Mouse (Mus musculus) spleen, adult 12 weeks (tissue): ENCODE results near the gene Cdh4.

Source experiments
- DNase-seq: peaks from one replicate; pipeline ENCODE4 v3.0.0; 2022; ENCODE audit warnings: low spot score

Cdh4 gene

DNA sequence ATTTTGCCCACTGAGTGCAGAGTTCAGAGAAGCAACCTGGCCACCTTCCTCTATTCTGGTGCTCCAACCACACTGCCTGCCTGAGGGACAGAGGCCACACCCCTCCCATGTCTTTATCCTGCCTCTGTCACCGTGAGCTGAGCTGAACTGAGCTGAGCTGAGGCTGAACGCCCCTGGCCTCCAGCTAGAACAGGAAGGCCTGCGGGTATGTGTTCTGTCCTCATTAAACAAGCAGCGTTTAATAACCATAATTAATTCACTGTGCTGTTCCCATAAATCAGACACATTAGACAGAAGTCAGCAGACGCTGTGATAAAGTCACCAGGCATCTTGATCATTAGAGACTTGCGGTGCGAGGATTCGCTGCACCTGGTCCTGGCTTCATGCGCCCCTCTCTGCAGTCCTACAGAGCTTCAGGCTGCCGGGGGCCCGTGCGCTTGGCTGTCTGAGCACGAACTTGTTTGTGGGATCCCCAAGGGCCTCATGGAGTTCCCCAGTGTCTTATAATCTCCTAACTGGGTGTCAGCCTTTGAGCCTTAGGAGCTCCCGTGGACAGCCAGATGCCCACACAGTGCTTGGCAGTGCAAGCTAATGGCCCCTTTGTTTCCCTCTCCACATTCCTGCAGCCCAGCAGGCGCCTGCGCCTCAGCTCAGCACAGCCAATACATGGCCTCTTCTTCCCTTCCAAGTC lies 291.1 kb downstream of the Cdh4 start:
- no peak for DNase-seq

DNA sequence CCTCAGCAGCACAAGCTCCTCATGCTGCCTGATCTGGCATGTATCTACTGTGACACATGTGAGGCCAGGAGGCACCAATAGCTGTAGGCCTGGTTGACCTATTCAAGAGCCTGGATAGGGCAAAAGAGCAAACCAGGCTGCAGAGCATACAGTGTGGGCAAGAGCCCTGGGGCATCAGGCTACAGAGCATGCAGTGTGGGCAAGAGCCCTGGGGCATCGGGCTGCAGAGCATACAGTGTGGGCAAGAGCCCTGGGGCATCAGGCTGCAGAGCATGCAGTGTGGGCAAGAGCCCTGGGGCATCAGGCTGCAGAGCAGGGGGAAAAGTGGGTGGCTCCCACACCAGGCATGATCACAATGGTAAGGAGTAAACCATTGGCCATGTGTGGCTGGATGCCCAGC lies 300.2 kb downstream of the Cdh4 start:
- no peak for DNase-seq

DNA sequence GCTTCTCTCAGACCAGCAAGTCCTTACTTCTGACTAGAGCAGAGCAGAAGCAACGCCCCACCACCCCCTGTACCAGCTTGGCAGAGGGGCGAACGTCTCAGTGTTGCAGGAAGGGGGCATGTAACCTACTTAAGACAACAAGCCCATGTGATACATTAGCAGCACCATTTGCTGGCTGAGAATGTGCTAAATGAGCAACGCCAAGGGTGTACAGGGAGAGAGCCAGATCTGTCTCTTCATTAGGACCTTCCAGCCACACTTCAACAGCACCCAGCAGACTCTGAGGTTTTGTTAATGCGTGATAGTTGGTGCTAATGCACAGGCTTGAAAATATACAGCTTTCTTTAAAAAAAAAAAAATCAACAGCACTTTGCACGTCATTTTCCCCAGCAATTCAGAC lies 300.6 kb downstream of the Cdh4 start:
- DNase-seq = no peak

DNA sequence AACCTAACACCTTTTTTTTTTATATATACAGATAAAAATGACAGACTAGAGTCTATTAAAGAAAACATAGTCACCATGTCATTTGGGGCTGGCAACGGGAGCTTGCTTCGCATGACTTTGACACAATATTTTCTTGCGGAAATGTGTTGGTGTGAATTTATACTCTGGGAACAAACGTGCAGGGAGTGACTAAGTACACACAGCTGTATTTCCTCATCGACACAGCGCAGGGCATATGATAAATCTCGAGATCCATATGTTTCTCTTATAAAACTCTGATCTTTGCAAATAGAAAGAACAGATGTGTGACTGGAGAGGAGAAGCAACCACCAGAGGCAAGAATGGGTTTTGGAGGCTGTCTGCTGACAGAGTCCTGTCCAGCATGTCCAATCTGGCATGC lies 304.3 kb downstream of the Cdh4 start:
- DNase-seq = no peak

DNA sequence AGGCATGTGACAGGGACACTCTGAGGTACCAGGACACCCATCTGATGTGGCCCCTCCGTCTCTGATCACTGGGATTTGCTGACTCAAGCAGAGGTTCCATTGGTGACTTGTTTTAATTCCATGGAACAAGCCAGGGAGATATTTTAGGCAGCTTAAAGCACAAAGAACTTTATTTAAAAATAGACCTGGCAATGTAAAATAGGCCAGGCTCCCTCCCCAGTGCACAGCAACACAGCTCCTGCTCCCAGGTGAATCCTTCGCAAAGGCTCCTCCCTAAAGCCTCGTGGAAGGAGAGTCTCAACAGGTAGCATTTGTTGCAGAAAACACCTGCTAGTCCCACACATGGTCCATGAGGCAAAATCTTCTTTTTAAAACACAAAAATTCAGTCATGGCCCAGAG lies 307.2 kb downstream of the Cdh4 start:
- DNase-seq = no peak

DNA sequence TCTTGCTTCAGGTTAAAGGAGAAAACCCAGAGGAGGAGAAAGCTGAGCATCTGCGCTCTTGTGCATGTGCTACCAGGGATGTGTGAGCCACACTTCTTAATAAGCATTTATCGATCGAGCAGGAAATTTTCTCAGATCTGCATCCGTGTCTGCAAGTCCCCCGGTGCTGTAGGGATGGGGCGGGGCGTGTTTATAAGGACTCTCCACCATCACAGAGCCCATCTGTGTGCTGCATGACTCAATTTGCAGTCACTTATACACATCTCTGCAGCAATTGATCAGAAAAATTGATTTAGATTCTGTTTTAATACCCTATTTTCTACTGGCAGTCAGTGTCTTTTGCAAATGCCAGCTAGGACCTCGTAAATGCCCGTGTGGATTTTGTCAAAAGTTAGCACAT lies 311.6 kb downstream of the Cdh4 start:
- no peak for DNase-seq

DNA sequence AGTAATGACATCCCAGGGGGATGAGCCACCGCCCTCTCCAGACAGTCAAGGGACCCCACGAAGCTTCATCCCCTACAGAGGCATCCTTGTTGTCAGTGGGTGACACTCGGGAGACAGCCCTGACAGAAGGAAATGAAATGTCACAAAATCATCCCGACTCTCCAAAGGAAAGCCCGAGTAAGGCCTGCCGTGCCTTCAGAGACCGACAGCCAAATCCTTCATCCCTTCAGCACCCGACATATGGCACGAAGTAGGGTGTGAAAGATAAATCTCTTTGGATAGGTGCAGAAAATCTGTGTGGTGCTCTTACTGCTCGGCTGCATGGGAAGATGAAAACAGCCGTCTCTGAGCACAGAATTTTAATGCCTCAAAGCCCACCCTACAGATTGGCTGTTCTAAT lies 312.5 kb downstream of the Cdh4 start:
- DNase-seq = no peak

DNA sequence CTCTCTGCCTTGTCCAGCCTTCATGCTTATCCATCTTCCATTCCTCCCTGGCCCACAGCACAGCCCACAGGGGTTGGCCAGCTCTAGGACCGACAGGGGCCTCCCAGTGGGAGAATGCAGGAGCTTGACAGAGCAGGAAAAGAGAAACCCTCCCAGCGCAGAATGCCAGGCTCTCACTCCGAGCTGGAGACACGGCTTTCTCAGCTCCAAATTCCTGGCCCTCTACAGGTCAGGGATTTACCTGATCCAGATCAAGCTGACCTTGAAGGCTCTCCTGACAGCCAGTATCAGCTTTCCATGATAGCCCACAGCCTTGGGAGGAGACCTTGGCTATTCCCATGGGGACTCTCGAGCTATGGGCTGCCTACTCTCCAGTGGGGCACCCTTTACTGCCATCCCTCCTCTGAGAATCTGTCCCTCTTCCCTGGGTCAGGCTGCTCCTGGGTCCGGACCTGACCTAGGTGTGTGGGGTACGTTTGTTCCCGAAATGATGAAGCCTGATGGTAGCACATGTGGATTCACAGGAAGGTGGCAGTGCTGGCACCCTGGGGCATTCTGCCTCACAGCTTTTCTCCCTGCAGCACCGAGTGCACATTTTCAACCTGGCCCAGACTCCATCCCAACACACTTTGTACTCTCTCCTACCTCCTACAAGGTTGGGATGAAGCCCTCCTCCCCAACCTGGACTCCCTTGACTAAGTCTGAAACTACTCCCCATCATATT lies 319.6 kb downstream of the Cdh4 start:
- DNase-seq = no peak

DNA sequence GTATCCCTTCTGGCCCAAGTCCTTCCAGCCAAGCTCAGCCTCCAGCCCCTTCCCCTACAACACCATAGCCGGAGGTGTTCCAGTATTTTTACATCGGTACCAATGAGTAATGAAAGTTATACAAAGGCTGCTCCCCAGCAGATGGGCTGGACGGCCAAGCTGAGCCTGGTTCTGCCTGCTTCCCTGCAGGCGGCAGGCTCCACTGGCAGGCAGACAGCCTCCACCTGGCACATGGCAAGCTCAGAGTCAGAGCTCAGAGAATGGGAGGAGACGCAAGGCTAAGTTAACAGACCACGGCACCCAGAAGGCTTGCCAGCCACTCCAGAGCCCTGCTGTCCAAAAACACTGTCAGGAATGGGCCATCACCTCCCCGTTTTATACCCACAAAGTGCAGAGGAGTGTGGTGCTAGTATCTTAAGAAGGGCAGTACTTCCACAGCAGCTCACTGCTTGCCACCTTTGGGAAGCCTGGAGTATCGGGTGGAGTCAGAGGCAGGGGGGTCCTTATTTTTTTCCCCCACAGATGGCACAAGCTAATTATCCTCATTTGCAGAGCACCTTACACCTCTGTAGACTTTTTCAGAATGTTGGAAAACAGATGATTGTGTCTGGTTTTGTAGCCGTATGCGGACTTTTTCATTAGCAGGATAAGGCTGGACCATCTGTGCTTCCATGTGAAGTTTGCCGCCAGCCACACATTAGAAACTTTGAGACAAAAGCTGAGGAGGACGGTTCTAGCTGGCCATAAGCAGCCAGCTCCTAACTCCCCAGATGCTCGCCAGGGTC lies 320.5 kb downstream of the Cdh4 start:
- no peak for DNase-seq

DNA sequence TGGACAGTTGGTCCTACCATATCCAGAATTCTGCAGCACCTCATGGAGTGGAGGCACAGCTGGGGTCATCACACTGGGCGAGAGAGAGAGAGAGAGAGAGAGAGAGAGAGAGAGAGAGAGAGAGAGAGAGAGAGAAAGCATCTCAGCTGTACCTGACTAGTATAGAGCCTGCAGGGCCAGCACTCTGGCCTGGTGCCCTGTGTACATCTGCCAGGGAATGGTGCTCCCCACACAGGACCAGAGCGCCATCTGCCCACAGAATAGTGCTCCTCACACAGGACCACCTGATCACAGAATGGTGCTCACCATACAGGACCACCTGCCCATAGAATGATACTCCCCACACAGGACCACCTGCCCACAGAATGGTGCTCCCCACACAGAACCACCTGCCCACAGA lies 322.2 kb downstream of the Cdh4 start:
- DNase-seq = no peak

DNA sequence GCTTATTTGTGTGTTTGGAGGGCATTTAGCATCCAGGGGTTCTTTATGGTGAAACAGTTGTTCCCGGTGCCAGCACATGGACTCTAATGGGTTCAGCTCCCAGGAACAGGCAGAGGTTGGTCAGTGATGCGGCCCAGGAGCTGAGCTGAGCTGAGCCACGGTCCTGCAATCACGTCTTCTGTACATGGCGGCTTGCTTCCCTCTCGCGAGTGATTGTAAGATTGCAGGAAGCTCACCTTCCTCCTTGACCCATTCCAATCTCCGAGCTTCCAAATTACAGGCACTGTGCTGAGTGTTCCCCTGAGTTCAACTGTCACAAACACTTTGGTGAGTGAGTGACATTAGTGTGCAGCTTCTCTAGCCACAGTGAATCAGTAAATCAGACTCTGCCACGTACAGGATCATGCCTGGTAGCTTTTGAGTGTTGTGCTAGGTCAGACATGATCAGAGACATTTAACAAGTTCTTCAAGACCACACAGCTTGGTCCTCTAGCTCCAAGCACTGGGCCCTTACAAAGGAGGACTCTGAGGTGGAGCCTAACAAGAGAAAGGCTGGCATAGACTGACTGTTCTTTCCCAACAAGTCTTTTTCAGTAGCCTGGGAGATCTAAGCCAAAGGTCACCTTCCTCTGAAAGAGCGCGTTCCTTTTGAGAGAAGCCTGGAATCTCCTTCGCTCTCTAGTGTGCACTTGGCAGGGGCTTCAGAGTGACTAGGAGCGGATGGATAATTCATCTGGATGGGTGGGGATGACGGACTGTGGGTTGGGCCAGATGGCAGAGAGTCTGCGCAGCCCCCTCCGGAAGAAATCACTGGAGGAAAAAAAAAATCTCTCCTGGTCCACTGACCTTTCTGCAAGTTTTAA lies 324.7 kb downstream of the Cdh4 start:
- DNase-seq = no peak

DNA sequence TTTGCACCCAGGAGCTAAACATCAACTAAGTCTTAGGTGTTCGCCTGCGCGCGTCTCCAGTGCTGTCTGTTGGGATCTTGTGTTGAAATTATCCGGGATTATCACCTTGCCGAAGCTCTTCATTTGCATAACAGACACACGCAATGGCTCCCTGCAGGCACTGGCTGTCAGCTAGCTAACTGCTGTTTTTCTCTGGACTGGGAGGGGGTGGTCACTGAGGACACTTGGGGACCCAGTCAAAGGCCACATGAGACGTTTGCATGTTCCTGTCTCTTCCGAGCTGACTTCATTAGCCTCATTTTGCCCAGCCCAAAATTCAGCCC lies 325.3 kb downstream of the Cdh4 start:
- no peak for DNase-seq

DNA sequence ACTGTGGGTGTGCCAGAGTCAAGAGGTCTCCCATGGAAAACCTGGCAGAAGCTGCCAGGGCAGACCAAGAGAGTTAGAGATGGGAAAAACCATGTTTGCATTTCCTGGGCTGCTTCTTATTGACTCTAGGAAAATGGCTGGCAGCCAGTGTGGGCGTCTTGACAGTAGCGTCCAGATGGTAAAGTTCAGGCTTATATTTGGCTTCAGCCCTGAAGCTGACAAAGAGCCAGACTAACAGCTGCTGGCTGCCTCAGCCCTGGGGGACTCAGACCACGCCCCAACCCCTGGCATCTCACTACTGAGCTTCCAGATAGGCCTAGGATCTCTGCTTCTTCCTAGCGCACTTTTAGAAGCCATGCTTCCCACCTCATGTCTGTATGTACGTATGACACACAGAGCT lies 326.9 kb downstream of the Cdh4 start:
- DNase-seq = no peak

DNA sequence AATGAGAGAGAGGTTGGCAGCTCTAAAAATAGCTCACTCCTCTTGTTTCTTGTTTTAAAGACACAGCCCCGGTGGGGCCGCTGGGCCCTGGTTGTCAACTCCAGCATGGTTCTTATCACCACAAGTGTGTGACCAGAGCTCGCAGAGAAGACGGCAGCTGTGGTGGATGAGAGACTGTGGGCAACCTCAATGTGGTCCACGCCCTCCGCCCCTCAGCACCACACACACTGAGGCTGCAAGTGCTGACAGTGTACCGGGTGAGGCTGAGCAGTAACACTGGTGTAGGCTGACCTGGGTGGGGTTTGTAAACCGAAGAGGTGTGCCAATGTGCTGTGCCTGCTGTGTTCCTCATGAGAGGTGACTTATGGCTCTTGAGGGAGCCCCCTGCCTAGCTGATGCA lies 327.7 kb downstream of the Cdh4 start:
- DNase-seq = no peak

DNA sequence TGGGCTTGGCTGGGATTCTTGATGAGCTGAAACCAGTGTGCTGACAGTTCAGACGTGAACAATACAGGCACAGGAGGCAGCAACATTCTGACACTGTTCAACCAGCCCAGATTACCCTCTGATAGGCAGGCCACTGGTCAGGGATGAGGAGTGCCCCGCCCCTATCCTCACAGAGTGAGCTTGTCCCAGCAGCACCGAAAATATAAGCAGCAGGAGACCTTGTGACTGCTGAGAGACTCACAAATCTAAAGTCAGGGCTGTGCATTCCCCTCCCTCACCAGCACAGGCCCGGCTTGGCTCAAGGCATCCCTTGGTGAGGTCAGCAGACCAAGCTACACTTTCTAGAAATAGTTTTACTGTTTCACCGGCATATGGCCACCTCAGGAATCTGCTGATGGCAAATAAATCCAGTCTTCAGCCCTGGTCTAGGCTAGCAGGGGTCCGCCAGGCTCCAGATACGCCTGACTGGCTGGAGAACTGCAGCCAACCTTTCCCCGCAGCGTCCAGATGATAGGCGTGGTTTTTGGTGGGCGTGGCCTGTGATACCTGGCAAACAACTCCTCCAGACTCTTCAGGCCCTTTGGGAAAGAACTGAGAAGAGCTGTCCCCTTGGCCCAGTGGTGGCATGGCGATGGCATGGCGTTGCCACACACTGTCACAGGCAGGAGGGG lies 332.3 kb downstream of the Cdh4 start:
- DNase-seq = no peak

DNA sequence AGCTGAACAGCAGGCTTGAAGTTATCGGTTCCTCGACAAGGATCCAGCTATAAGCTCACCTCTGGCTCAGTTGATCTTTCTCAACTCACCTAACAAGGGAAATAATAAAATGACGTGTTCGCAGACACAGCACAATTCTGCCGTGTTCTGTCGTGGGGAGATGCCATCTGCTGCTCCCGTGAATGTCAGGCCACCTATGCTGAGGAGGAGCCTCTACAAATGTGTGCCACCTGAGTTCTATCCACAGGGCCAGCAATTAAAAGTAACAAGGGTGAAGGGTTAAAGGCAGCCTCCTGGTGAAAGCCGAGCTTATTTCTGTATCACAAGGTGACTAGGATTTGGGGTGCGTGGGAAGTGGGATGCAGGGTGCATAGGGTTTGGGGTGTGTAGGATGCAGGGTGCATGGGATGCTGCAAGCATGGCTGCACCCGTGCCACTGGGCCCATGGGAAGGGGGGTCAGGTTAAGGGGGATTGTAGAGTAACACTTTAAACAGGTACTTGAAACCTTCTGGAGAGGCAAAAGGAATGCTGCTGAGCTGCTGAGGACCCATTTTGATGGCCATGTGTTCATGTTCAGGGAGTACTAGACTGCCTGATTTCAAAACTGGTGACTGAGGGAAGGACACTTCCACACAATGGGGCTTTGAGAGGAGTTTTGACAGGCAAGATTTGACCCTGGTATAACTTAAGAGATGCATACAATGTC lies 333.9 kb downstream of the Cdh4 start:
- no peak for DNase-seq

DNA sequence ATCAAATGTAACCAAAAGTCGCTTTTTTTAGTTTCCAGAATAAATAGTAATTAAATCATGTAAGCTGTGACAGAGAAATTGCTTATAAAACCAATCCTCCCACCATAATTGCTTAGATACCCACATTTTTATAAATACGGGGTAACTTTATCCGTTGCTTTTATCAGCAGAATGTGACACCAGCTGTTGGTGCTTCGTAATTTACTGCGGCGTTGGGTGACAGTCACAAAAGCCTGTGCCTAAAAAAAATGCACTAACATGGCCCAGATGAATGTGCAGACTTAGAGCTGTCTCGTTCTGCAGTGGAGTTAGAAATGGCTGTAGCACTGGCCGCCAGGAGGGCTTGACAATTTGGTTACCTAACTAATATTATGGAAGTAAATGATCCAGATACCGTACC lies 337.0 kb downstream of the Cdh4 start:
- no peak for DNase-seq

DNA sequence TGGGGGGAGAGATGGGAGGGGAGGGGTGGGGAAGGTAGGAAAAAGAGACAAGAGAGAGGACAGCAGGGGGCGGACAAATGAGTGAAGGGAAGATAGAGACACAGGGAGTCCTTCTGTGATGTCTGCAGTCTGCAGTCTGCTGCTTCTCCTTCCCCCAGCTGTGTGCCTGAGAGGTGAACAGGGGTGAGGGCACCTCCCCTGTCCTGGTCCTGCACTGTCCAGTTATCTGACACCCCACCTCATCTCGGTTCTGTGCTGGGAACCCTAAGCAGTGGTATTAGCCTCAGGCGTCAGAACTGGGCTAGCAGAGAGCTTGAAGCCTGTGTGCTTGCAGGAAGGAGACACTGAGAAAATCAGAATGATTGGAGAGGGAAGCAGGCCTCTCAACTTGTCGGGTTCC lies 338.7 kb downstream of the Cdh4 start:
- DNase-seq = no peak

DNA sequence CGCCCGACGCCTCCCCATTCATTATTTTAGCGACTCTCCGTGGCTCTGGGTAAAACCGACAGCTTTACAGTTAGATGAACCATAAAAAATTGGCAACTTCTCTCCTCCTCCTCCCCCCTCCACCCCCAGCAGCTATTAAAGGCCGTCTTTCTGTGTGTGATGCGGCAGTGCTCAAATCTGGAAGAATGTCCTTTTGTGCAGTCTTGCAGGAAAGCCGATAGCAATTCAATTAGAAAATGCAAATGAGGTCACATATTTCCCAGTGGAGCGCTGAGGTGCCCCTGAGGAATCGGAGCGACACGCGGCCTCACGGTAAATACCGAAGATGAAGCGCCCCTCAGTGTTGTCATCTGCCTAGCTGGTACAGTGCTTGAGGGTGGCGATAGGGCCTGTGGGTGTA lies 345.0 kb downstream of the Cdh4 start:
- DNase-seq = no peak

DNA sequence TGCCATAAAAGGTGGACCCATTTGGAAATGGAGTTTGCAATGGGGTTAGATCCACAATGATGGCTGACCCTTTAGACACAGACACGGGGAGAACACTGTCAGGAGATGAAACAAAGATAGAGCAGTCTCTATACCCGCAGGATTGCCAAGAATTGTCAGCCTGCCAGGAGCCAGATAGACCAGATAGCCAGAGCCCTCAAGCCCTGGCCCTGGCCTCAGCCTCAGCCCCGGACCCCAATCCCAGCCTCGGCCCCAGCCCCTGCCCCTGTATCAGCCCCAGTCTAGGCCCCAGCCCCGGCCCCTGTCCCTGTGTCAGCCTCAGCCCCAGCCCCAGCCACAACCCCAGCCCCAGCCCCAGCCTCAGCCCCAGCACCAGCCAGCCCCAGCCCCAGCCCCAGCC lies 345.6 kb downstream of the Cdh4 start:
- DNase-seq = no peak

DNA sequence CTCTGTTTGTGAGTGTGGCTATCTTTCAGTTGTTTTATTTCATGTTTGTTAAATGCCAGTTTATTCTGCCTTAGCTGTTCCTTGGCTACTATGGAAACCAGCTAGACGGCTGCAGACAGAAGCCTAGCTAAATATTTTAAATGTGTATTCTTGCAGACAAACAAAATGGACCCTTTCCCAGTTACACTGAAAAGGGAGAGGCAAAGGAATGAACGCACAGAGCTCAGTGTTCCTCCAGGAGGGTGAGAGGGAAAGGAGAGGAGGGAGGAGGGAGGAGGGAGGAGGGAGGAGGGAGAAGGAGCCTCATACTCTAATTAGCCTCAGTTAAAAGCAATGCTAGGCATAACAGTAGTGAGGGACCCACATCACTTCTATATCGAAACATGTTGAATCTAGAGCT lies 348.5 kb downstream of the Cdh4 start:
- no peak for DNase-seq
